Mouse (Mus musculus) lung, postnatal 0 days (tissue): ENCODE data around the gene Sypl. TPM values are rescaled to one million over a fixed set of nuclear protein-coding genes. Genes with fewer than 3 reads are reported as not detected.

Source experiments
- ATAC-seq: fragments of 200-750 bp; cut with Nextera tagmentation; 2 replicates; pipeline ENCODE4 v1.8.0; 2017; ENCODE audit warnings: moderate library complexity
- DNase-seq: peaks from one replicate; pipeline ENCODE4 v3.0.0-alpha.2; 2016; ENCODE audit warnings: low spot score
- H3K27ac ChIP-seq: fragments of 300-500 bp; sonication (generic); 2 replicates; pipeline ENCODE4 v1.5.1; 2014; ENCODE audit warnings: antibody characterized with exemption, mild to moderate bottlenecking, low read length, mixed read lengths
- H3K27me3 ChIP-seq: fragments of 300-500 bp; sonication (generic); replicated peaks from 2 replicates; pipeline ENCODE4 v1.6.1; 2014; ENCODE audit warnings: low read length, mixed read lengths; ENCODE audit not compliant: insufficient read depth
- H3K36me3 ChIP-seq: fragments of 300-500 bp; sonication (generic); 2 replicates; pipeline ENCODE4 v1.6.1; 2014; ENCODE audit warnings: low read length, mixed read lengths; ENCODE audit not compliant: insufficient read depth
- H3K4me1 ChIP-seq: fragments of 300-500 bp; sonication (generic); 2 replicates; pipeline ENCODE4 v1.6.1; 2014; ENCODE audit warnings: antibody characterized with exemption, low read depth, low read length, mixed read lengths; ENCODE audit not compliant: insufficient read depth
- H3K4me2 ChIP-seq: fragments of 300-500 bp; sonication (generic); replicated peaks from 2 replicates; pipeline ENCODE4 v1.6.1; 2014; ENCODE audit warnings: low read depth, mild to moderate bottlenecking, low read length, moderate library complexity, mixed read lengths
- H3K4me3 ChIP-seq: fragments of 300-500 bp; sonication (generic); 2 replicates; pipeline ENCODE4 v1.5.1; 2014; ENCODE audit warnings: low read depth, low read length
- H3K9ac ChIP-seq: fragments of 300-500 bp; sonication (generic); replicated peaks from 2 replicates; pipeline ENCODE4 v1.6.1; 2014; ENCODE audit warnings: low read depth, mild to moderate bottlenecking
- H3K9me3 ChIP-seq: fragments of 300-500 bp; sonication (generic); 2 replicates; pipeline ENCODE4 v1.6.1; 2016; ENCODE audit warnings: low read length, mixed read lengths
- CTCF ChIP-seq: IDR thresholded peaks from 2 replicates; pipeline ENCODE4 v1.5.1; 2016; ENCODE audit warnings: antibody characterized with exemption, mild to moderate bottlenecking
- EP300 ChIP-seq: IDR thresholded peaks from 2 replicates; pipeline ENCODE4 v1.6.1; 2016; ENCODE audit warnings: antibody characterized with exemption, mild to moderate bottlenecking, control low read depth
- WGBS: fragments of 180-500 bp; shearing (Covaris S2); extraction: QIAGEN DNeasy Blood & Tissue Kit; methylation state at CpG from one replicate; pipeline ENCODE4 v1.1.7; 2014; 5-methylcytosine and 5-hydroxymethylcytosine counted together
- polyA plus RNA-seq: library from polyadenylated mRNA; unstranded; fragments of >200 nt; fragmentation: Nextera tagmentation; extraction: Ambion mirVana; gene quantifications from 2 replicates; pipeline ENCODE4 v1.2.1, GENCODE M21; 2015

Gene Sypl
- polyA plus RNA-seq, 1 experiment from 2014 or later = 237 TPM

DNA sequence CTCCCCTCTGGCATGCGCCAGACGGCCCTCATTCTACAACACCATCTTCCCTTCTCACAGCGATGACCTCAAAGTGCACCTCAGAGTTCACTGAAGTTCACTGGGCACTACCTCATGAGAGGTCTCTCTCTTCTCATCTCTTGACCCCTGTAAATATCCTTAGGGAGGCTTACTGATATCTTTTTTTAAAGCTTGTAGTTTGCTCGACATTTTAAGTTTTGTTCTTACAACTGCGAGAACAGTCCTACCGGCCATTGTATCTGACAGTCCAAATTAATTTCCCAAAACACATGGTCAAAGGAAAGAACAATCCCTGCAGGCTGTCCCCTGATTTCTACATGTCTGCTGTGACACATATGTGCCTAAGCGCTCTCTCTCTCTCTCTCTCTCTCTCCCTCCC is 35.0 kb upstream of the Sypl start:
- Histone ChIP-seq H3K27me3 (no peaks in the 10 kb centered on the region), H3K4me3 (no peak overlapping the region), H3K36me3 (no peaks in the 10 kb centered on the region), H3K9me3 (no peaks in the 10 kb centered on the region), H3K4me1 (no peaks in the 10 kb centered on the region), H3K4me2 (no peak overlapping the region), H3K9ac (no peak overlapping the region), H3K27ac (no peak overlapping the region)
- no peak for TF ChIP-seq CTCF
- no peak for TF ChIP-seq EP300
- DNase-seq (no peak), ATAC-seq (no peak)
- WGBS = 75% methylated on average over 7 of the region's 7 CpGs

DNA sequence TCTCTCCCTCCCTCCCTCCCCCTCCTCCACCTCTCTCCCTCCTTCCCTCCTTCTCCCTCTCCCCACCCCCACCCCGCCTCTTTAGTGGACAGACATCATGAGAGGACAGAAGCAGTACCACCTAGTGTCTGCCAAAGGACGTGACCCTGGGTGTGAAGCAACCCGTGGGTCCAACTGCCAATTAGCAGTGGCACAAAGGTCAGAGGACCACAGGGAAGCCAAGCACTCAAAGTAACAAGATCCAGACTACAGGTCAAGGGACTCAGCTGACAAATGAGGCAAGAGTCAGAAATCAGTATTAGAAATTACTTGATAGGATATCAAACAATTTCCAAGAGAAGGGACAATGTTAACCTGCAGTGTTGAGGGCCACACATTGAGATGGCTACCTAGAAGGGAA is 34.6 kb upstream of the Sypl start:
- TF ChIP-seq CTCF (no peak), EP300 (no peak)
- no peaks in the 10 kb centered on the region for H3K4me1 ChIP-seq
- no peak overlapping the region for H3K27ac ChIP-seq
- H3K4me2 ChIP-seq = no peak overlapping the region
- H3K27me3 ChIP-seq = no peaks in the 10 kb centered on the region
- no peaks in the 10 kb centered on the region for H3K36me3 ChIP-seq
- ATAC-seq = no peak
- WGBS = 35% methylated on average over 3 of the region's 3 CpGs
- H3K9ac ChIP-seq = no peak overlapping the region
- H3K4me3 ChIP-seq = no peak overlapping the region
- DNase-seq = no peak
- no peaks in the 10 kb centered on the region for H3K9me3 ChIP-seq

DNA sequence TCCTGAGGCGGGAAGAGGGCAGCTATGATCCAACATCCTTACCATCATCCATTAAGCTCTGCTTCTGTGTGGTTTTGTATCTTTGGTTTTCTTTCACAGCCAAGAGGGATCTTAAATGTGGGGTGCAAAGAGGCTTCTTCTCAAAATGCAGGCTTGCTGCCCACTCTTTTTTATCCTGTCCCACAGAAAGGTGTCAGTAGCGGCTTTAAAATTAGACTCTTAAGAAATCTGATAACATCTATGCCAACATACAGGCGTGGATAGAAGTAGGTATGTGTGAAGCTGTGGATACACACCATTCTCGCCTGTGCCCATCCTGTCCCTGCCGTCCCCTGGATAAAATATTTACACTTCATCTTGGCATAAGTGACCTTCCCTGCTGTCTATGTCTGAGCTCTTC is 34.2 kb upstream of the Sypl start:
- Histone ChIP-seq H3K9ac (no peak overlapping the region), H3K36me3 (no peaks in the 10 kb centered on the region), H3K27me3 (no peaks in the 10 kb centered on the region), H3K27ac (no peak overlapping the region), H3K9me3 (no peaks in the 10 kb centered on the region), H3K4me2 (no peak overlapping the region), H3K4me1 (no peaks in the 10 kb centered on the region), H3K4me3 (no peak overlapping the region)
- DNase-seq (no peak), ATAC-seq (no peak)
- TF ChIP-seq CTCF = no peak
- TF ChIP-seq EP300 = no peak
- WGBS = 70% methylated on average over 5 of the region's 5 CpGs

DNA sequence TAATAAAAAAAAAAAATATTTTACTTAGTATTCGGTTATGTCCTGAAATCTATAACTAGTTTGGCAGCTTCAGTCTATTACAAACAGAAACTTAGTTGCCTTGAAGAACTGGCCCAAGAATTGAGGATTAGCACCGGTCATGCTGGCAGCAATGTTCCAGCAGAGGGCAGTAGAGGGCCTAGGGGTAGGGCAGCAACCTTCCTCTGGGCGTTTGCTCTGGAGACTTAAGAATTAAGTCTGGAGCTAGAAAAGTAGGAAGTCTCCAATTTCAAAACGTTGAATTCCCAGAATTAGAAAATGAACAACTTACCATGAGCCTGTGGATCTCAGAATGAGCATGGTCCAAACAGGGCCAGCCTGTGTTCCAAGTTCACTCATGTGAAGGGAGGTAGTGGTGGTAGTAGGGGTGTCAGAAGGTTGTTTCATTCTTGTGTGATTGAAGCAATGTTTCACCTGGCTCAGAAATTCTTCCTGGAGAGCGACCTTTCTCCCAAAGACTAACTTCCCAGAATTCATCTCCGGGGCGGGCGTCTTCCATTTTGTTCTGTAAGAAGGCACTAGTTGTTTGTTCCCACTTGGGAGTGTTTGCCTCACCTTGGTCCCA is 33.4 kb upstream of the Sypl start:
- DNase-seq = peak; percentile 82
- ATAC-seq = peak; percentile 62; the same call in 1 of the 2 replicates
- H3K36me3 ChIP-seq = no peaks in the 10 kb centered on the region
- WGBS = 51% methylated on average over 8 of the region's 8 CpGs
- no peak overlapping the region for H3K4me2 ChIP-seq
- no peaks in the 10 kb centered on the region for H3K4me1 ChIP-seq
- H3K9me3 ChIP-seq = no peaks in the 10 kb centered on the region
- no peak overlapping the region for H3K27ac ChIP-seq
- H3K9ac ChIP-seq = no peak overlapping the region
- TF ChIP-seq EP300 (no peak), CTCF (peak; percentile 92)
- no peaks in the 10 kb centered on the region for H3K27me3 ChIP-seq
- no peak overlapping the region for H3K4me3 ChIP-seq

- Histone ChIP-seq H3K4me1 (no peaks in the 10 kb centered on the region), H3K27ac (no peak overlapping the region), H3K4me3 (no peak overlapping the region), H3K4me2 (no peak overlapping the region), H3K9me3 (no peaks in the 10 kb centered on the region), H3K9ac (no peak overlapping the region), H3K27me3 (no peaks in the 10 kb centered on the region), H3K36me3 (no peaks in the 10 kb centered on the region)
- TF ChIP-seq EP300 = no peak
- no peak for TF ChIP-seq CTCF
- DNase-seq = no peak
- WGBS = 78% methylated on average over 4 of the region's 4 CpGs
- 0 out of 2 replicates have a peak, but pooled peaks have one; percentile 16 for ATAC-seq
These were observed 32.6 kb upstream of the Sypl start for GRCm38 (mm10) chr12:32921071-32921470.

GRCm38 (mm10) chr12:32921532-32922131 is 32.1 kb upstream of the Sypl start:
- Histone ChIP-seq H3K27ac (no peak overlapping the region), H3K27me3 (no peaks in the 10 kb centered on the region), H3K36me3 (no peaks in the 10 kb centered on the region), H3K9ac (no peak overlapping the region), H3K4me1 (no peaks in the 10 kb centered on the region), H3K4me3 (no peak overlapping the region), H3K4me2 (no peak overlapping the region), H3K9me3 (no peaks in the 10 kb centered on the region)
- no peak for ATAC-seq
- TF ChIP-seq CTCF (no peak), EP300 (no peak)
- WGBS = 92% methylated on average over 7 of the region's 7 CpGs
- no peak for DNase-seq
